In genomic region chr3:138222511-138222910, GRCm38 (mm10) we compare ENCODE assay signal across 1 mouse cellular context.
TF ChIP-seq lines count a peak whose summit lies in the region.

No protein-coding gene starts in this region.

TF ChIP-seq in ES-E14, 5 proteins besides CTCF, POLR2A, EP300 and RAD21:
- TF ChIP-seq MAFK (IDR thresholded peaks at IDR 0.05; ENCODE audit: insufficient read depth, low read depth, low read length) (no peak), ZNF384 (IDR thresholded peaks at IDR 0.05; ENCODE audit: low read depth, low read length) (no peak), CHD2 (IDR thresholded peaks at IDR 0.05; ENCODE audit: low read depth, low read length) (no peak), HCFC1 (IDR thresholded peaks at IDR 0.05; ENCODE audit: borderline replicate concordance, insufficient read depth, low read length) (no peak), ZC3H11A (IDR thresholded peaks at IDR 0.05; ENCODE audit: borderline replicate concordance, low read depth, low read length) (no peak)
